Mouse (Mus musculus): ENCODE results near the gene Gm49384. TPM values are rescaled to one million over a fixed set of nuclear protein-coding genes. Genes with fewer than 3 reads are reported as not detected.
A peak's percentile ranks its signal among the peaks of the same experiment; 100 is the strongest.

Gene Gm49384
- polyA plus RNA-seq (2014; fragmentation: Nextera tagmentation; extraction: Ambion mirVana) = 39.9 and 40.8 TPM in 2 replicates

DNA sequence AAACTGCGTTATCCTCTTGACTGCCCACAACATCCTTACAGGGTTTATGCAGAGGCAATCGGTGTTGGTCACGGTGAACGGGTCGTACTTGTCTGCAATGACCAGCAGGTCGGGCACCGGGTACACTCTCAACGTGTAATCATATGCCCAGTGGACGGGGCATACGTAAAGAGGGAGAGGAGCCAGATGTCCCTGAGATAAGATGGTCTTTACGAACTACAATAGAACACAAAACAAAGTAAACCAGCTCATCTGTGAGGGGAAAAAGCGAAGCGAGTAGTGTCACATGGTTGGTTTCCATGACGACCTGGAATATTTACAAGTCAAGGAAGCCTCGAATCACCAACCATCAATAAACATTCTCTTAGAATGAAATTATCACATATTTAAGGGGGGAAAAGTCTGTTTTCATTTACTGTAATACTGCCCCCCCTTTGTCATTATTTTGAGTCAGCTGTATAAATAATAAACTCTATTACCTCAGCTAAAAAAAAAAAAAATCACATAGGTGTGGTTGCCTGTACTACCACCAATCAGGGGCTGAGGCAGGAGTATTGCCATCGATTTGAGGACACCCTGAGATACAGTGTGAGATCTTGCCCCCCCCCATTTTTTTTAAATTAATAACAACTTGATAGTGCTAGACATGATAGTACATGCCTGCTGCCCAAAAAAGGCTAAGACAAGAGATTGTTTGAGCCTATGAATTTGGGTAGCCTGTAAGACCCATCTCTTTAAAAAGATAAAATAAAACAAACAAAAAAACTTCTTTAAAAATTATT lies at the start of gene Gm49384:
TSS of gene Gm49384 (minus strand) at position 216 of the 782 bp plus-strand sequence.
- no peak within 1 kb of the TSS for H3K4me2 ChIP-seq
- H3K36me3 ChIP-seq (ENCODE audit: control insufficient read depth, insufficient read depth, low read length) = peaks cover 11% of the 10 kb centered on the region; the same call in 1 of the 2 replicates
- 76% methylated on average over 16 of the region's 16 CpGs for WGBS
- no peaks in the 10 kb centered on the region for H3K9me3 ChIP-seq (ENCODE audit: control insufficient read depth, low read length)
- no peak within 1 kb of the TSS for H3K27ac ChIP-seq (ENCODE audit: low read depth, low read length)
- H3K4me3 ChIP-seq (ENCODE audit: low read depth, low read length) = no peak within 1 kb of the TSS
- H3K9ac ChIP-seq (ENCODE audit: low read length) = no peak within 1 kb of the TSS
- ATAC-seq (ENCODE audit: low FRiP score) (peak; percentile 52; the same call in 1 of the 2 replicates), DNase-seq (ENCODE audit: low spot score, missing footprints) (peak; percentile 83)
- H3K27me3 ChIP-seq (ENCODE audit: control insufficient read depth, insufficient read depth, low read length) = no peaks in the 10 kb centered on the region
- H3K4me1 ChIP-seq (ENCODE audit: control insufficient read depth, insufficient read depth, low read length) = no peaks in the 10 kb centered on the region

DNA sequence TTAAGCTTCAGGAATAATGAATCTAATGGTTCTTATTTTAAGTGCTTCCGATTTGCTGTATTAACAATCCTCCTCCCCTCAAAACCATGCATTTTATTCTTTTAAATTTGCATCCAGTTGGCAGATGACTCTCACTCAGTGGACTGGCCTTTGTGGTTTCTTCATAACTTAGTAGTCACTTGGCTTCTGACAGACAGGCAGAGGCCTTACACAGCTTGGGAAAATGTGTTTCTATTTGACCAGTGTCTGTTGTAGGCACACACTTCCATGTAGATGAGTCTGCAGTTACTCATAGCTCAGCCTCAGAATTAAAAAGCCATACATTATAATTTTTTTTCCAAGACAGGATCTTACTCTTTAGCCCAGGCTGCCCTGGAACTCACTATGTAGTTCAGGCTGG lies 49.7 kb upstream of the Gm49384 start:
- H3K27ac ChIP-seq (ENCODE audit: low read depth, low read length) = no peak overlapping the region
- WGBS = 97% methylated on average over 1 of the region's 1 CpGs
- ATAC-seq (ENCODE audit: low FRiP score) = no peak
- no peak overlapping the region for H3K4me3 ChIP-seq (ENCODE audit: low read depth, low read length)
- no peaks in the 10 kb centered on the region for H3K36me3 ChIP-seq (ENCODE audit: control insufficient read depth, insufficient read depth, low read length)
- H3K27me3 ChIP-seq (ENCODE audit: control insufficient read depth, insufficient read depth, low read length) = no peaks in the 10 kb centered on the region
- no peak overlapping the region for H3K9ac ChIP-seq (ENCODE audit: low read length)
- no peaks in the 10 kb centered on the region; the same call in 1 of the 2 replicates for H3K4me1 ChIP-seq (ENCODE audit: control insufficient read depth, insufficient read depth, low read length)
- no peak for DNase-seq (ENCODE audit: low spot score, missing footprints)
- no peaks in the 10 kb centered on the region for H3K9me3 ChIP-seq (ENCODE audit: control insufficient read depth, low read length)
- H3K4me2 ChIP-seq = no peak overlapping the region

DNA sequence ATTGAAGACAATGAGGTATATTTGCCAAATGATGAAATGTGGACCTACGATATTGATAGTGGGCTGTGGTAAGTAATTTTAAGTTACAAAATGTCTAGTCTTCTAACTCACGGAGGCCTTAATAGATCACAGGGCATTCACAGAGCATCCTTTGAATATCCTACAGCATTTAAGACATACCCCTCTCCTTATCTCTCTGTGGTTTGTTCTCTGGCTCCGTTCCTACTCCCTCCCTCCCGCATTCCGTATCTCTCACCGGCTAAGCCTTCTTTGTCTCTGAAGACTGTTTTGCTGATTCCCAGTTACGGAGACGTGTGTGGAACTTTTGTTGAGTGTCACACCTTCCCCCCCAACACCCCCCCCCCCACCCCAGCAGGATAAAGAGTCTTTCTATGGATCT lies 46.7 kb upstream of the Gm49384 start:
- WGBS = 80% methylated on average over 8 of the region's 8 CpGs
- Histone ChIP-seq H3K36me3 (ENCODE audit: control insufficient read depth, insufficient read depth, low read length) (no peaks in the 10 kb centered on the region), H3K4me3 (ENCODE audit: low read depth, low read length) (no peak overlapping the region), H3K27me3 (ENCODE audit: control insufficient read depth, insufficient read depth, low read length) (no peaks in the 10 kb centered on the region), H3K4me1 (ENCODE audit: control insufficient read depth, insufficient read depth, low read length) (no peaks in the 10 kb centered on the region), H3K4me2 (no peak overlapping the region), H3K9ac (ENCODE audit: low read length) (no peak overlapping the region), H3K27ac (ENCODE audit: low read depth, low read length) (no peak overlapping the region), H3K9me3 (ENCODE audit: control insufficient read depth, low read length) (no peaks in the 10 kb centered on the region)
- DNase-seq (ENCODE audit: low spot score, missing footprints) = no peak
- ATAC-seq (ENCODE audit: low FRiP score) = no peak

DNA sequence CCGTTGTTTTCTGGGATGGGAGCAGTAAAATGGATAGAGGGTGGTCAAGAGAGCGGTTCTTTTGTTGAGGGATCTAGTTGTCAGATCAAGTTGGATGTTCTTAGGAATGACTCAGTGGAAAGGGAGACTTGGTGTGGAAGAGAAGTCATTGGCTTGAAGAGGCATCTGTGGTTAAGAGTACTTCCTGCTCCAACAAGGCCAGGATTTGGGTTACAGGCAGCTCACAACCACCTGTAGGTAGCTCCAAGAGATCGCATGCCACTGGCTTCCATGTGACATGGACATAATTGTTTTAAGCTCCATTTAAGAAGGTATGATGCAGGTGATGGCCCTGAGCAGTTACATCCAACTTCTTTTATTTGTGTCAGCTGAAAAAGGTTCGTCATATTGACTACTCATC lies 45.7 kb upstream of the Gm49384 start:
- DNase-seq (ENCODE audit: low spot score, missing footprints) (peak; percentile 61), ATAC-seq (ENCODE audit: low FRiP score) (no peak)
- 88% methylated on average over 4 of the region's 4 CpGs for WGBS
- H3K4me3 ChIP-seq (ENCODE audit: low read depth, low read length) = no peak overlapping the region
- H3K27ac ChIP-seq (ENCODE audit: low read depth, low read length) = no peak overlapping the region
- no peak overlapping the region for H3K4me2 ChIP-seq
- no peak overlapping the region for H3K9ac ChIP-seq (ENCODE audit: low read length)
- H3K36me3 ChIP-seq (ENCODE audit: control insufficient read depth, insufficient read depth, low read length) = no peaks in the 10 kb centered on the region
- no peaks in the 10 kb centered on the region for H3K27me3 ChIP-seq (ENCODE audit: control insufficient read depth, insufficient read depth, low read length)
- H3K4me1 ChIP-seq (ENCODE audit: control insufficient read depth, insufficient read depth, low read length) = no peaks in the 10 kb centered on the region
- no peaks in the 10 kb centered on the region for H3K9me3 ChIP-seq (ENCODE audit: control insufficient read depth, low read length)

DNA sequence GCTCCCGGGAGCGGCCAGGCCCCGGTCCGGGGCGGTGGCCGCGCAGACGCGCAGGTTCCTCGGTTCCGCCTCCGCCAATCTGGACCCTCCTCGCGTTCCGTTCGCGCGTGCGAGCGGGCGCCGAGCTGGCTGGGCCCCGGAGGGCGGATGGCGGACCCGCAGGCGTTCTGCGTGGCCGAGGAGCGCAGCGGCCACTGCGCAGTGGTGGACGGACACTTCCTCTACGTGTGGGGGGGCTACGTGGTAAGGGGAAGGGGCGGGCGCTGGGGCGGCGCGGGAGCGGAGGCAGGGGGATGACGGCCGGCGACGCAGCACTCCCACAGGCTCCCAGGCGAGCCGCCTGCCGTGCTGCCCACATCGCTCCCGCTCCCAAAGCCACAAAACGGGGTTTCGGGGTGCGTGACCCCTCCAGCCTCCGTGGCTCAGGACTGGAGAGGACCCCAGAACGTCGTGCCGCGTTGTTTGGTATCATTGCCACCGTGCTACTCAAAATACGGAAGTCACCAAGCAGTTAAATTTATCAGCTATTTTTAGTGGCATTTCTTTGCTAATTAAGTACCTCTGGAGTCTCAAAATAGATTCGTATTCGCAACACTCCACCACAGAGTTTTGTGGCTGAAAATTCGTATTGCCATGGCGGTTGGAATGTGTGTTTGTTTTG lies 37.8 kb upstream of the Gm49384 start:
- no peaks in the 10 kb centered on the region for H3K36me3 ChIP-seq (ENCODE audit: control insufficient read depth, insufficient read depth, low read length)
- peak overlapping the region; percentile 51; the same call in 1 of the 2 replicates for H3K27ac ChIP-seq (ENCODE audit: low read depth, low read length)
- WGBS = 0% methylated on average over 61 of the region's 64 CpGs
- H3K4me2 ChIP-seq = peak overlapping the region; percentile 75
- H3K4me1 ChIP-seq (ENCODE audit: control insufficient read depth, insufficient read depth, low read length) = peaks cover 7% of the 10 kb centered on the region; the same call in 1 of the 2 replicates
- DNase-seq (ENCODE audit: low spot score, missing footprints) = peak; percentile 97
- peak overlapping the region; percentile 66 for H3K4me3 ChIP-seq (ENCODE audit: low read depth, low read length)
- H3K27me3 ChIP-seq (ENCODE audit: control insufficient read depth, insufficient read depth, low read length) = no peaks in the 10 kb centered on the region
- peak overlapping the region; percentile 94 for H3K9ac ChIP-seq (ENCODE audit: low read length)
- ATAC-seq (ENCODE audit: low FRiP score) = peak; percentile 98
- H3K9me3 ChIP-seq (ENCODE audit: control insufficient read depth, low read length) = no peaks in the 10 kb centered on the region

DNA sequence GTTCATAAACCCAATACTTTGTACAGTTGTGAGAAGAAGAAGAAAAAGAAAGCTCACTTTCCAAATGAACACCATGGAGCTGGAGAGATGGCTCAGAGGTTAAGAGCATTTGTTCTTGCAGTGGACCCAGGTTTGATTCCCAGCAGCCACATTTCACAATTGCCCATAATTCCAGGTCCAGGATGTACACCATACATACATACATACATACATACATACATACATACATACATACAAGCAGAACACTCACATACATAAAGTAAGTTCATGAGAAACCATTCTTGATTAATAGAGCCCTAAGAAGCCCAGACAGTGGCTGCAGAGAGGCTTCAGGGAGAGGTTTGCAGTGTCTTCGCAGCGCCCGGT lies 37.3 kb upstream of the Gm49384 start:
- ATAC-seq (ENCODE audit: low FRiP score) (0 out of 2 replicates have a peak, but pooled peaks have one; percentile 2), DNase-seq (ENCODE audit: low spot score, missing footprints) (no peak)
- peaks cover 7% of the 10 kb centered on the region; the same call in 1 of the 2 replicates for H3K4me1 ChIP-seq (ENCODE audit: control insufficient read depth, insufficient read depth, low read length)
- no peaks in the 10 kb centered on the region for H3K9me3 ChIP-seq (ENCODE audit: control insufficient read depth, low read length)
- H3K36me3 ChIP-seq (ENCODE audit: control insufficient read depth, insufficient read depth, low read length) = no peaks in the 10 kb centered on the region
- 2% methylated on average over 3 of the region's 3 CpGs for WGBS
- H3K9ac ChIP-seq (ENCODE audit: low read length) = peak overlapping the region; percentile 94
- peak overlapping the region; percentile 51; the same call in 1 of the 2 replicates for H3K27ac ChIP-seq (ENCODE audit: low read depth, low read length)
- H3K4me3 ChIP-seq (ENCODE audit: low read depth, low read length) = peak overlapping the region; percentile 66
- H3K4me2 ChIP-seq = peak overlapping the region; percentile 75
- no peaks in the 10 kb centered on the region for H3K27me3 ChIP-seq (ENCODE audit: control insufficient read depth, insufficient read depth, low read length)

DNA sequence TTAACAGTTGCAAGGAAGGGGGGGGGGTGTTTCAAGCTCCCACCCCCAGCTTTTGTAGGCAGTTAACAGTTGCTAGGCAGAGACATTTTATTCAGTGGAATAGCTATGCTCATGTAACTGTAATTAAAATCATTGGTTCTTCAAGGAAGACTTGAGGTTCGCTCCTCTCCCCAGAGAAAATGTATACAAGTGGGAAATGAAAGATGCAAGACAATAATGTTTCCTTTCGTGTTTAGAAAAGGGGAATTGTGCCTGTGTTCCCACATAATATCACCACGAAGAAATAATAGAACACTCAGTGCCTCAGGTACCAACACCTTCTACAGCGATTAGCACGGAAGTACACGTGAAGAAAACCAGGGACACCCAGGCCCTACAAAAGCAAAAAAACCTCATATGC lies 36.8 kb upstream of the Gm49384 start, which contains the start of gene Klhdc1:
TSS of gene Klhdc1 (plus strand) at position 301 of the 400 bp plus-strand sequence.
- H3K27me3 ChIP-seq (ENCODE audit: control insufficient read depth, insufficient read depth, low read length) = no peaks in the 10 kb centered on the region
- no peak for ATAC-seq (ENCODE audit: low FRiP score)
- H3K4me2 ChIP-seq = peak within 1 kb of the TSS; percentile 75
- peak within 1 kb of the TSS; percentile 94 for H3K9ac ChIP-seq (ENCODE audit: low read length)
- H3K9me3 ChIP-seq (ENCODE audit: control insufficient read depth, low read length) = no peaks in the 10 kb centered on the region
- WGBS = 71% methylated on average over 6 of the region's 6 CpGs
- H3K27ac ChIP-seq (ENCODE audit: low read depth, low read length) = peak within 1 kb of the TSS; percentile 51; the same call in 1 of the 2 replicates
- H3K36me3 ChIP-seq (ENCODE audit: control insufficient read depth, insufficient read depth, low read length) = no peaks in the 10 kb centered on the region
- DNase-seq (ENCODE audit: low spot score, missing footprints) = no peak
- peaks cover 7% of the 10 kb centered on the region; the same call in 1 of the 2 replicates for H3K4me1 ChIP-seq (ENCODE audit: control insufficient read depth, insufficient read depth, low read length)
- peak within 1 kb of the TSS; percentile 66 for H3K4me3 ChIP-seq (ENCODE audit: low read depth, low read length)

DNA sequence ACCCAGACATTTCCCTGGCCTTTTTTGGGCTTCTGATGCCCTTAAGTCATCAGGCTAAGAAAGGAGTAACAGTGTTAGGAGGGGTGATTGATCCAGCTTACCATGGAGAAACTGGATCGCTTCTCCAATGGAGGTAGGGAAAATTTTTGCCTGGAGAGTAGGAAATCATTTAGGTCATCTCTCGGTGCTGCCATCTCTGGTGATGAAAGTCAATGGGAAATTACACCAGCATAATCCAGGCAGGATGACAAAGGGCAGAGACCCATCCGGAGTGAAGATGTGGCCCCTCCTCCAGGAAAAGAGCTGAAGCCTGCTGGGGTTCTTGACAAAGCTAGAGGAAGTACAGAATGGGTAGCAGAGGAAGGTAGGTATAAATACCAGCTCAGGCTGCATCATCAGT lies 34.2 kb upstream of the Gm49384 start:
- Histone ChIP-seq H3K36me3 (ENCODE audit: control insufficient read depth, insufficient read depth, low read length) (no peaks in the 10 kb centered on the region), H3K27me3 (ENCODE audit: control insufficient read depth, insufficient read depth, low read length) (no peaks in the 10 kb centered on the region), H3K9me3 (ENCODE audit: control insufficient read depth, low read length) (no peaks in the 10 kb centered on the region), H3K27ac (ENCODE audit: low read depth, low read length) (no peak overlapping the region), H3K4me2 (no peak overlapping the region), H3K9ac (ENCODE audit: low read length) (no peak overlapping the region), H3K4me3 (ENCODE audit: low read depth, low read length) (no peak overlapping the region), H3K4me1 (ENCODE audit: control insufficient read depth, insufficient read depth, low read length) (peaks cover 7% of the 10 kb centered on the region; the same call in 1 of the 2 replicates)
- DNase-seq (ENCODE audit: low spot score, missing footprints) (no peak), ATAC-seq (ENCODE audit: low FRiP score) (no peak)
- 47% methylated on average over 3 of the region's 3 CpGs for WGBS

DNA sequence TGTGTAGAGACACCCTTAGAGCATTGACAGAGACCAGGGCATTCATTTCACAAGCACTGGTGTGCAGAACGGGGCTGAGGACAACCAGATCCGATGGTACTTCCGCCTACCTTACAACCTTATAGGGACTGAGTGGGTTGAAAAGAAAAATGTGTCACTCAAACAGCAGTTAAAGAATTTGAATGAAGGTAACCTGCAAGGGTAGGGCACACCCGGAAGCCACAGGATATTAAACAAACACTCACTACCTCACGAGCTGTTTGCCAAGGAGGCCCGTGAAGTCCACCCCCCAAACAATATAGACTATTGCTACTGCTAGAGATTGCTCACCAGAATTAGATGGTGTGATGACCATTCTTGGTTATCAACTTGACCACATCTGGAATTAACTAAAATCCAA lies 31.7 kb upstream of the Gm49384 start:
- Histone ChIP-seq H3K27ac (ENCODE audit: low read depth, low read length) (no peak overlapping the region), H3K4me2 (no peak overlapping the region), H3K27me3 (ENCODE audit: control insufficient read depth, insufficient read depth, low read length) (no peaks in the 10 kb centered on the region), H3K36me3 (ENCODE audit: control insufficient read depth, insufficient read depth, low read length) (no peaks in the 10 kb centered on the region), H3K9ac (ENCODE audit: low read length) (no peak overlapping the region), H3K4me1 (ENCODE audit: control insufficient read depth, insufficient read depth, low read length) (peaks cover under 1% of the 10 kb centered on the region; the same call in 1 of the 2 replicates), H3K9me3 (ENCODE audit: control insufficient read depth, low read length) (no peaks in the 10 kb centered on the region), H3K4me3 (ENCODE audit: low read depth, low read length) (no peak overlapping the region)
- DNase-seq (ENCODE audit: low spot score, missing footprints) (no peak), ATAC-seq (ENCODE audit: low FRiP score) (no peak)
- 90% methylated on average over 6 of the region's 6 CpGs for WGBS

Data from midbrain, embryonic 11.5 days (tissue).